Mouse (Mus musculus): Measurements from ENCODE around the gene Gm3636.
A peak's percentile ranks its signal among the peaks of the same experiment; 100 is the strongest.
"Not testable (repeated sequence)": the region's sequence is repeated elsewhere in the genome, so short reads cannot be mapped to it uniquely, and the experiment has no call there.

Gm3636 gene

GRCm38 (mm10) chr14:6742232-6742631, at the start of gene Gm3636:
Gm3636 (minus strand) TSS chr14:6742332.
- not testable (repeated sequence) for DNase-seq

- not testable (repeated sequence) for DNase-seq
Observed at GRCm38 (mm10) chr14:6774311-6774710, 32.2 kb upstream of the Gm3636 start, which contains the start of gene Gm8362. Gm8362 (minus strand) TSS chr14:6774411.

GRCm38 (mm10) chr14:6757231-6757536, 15.1 kb upstream of the Gm3636 start:
- DNase-seq: peak; percentile 1 to 7

- peak; percentile 26 to 29 for DNase-seq
Observed at GRCm38 (mm10) chr14:6756384-6757230, 14.5 kb upstream of the Gm3636 start.

- DNase-seq: not testable (repeated sequence)
Observed at GRCm38 (mm10) chr14:6720151-6720550, 22.0 kb downstream of the Gm3636 start, which contains the start of gene Gm8050. Gm8050 (minus strand) TSS chr14:6720251.
